Mouse (Mus musculus): Measurements from ENCODE around the gene Klhl29.

Klhl29 gene

DNA sequence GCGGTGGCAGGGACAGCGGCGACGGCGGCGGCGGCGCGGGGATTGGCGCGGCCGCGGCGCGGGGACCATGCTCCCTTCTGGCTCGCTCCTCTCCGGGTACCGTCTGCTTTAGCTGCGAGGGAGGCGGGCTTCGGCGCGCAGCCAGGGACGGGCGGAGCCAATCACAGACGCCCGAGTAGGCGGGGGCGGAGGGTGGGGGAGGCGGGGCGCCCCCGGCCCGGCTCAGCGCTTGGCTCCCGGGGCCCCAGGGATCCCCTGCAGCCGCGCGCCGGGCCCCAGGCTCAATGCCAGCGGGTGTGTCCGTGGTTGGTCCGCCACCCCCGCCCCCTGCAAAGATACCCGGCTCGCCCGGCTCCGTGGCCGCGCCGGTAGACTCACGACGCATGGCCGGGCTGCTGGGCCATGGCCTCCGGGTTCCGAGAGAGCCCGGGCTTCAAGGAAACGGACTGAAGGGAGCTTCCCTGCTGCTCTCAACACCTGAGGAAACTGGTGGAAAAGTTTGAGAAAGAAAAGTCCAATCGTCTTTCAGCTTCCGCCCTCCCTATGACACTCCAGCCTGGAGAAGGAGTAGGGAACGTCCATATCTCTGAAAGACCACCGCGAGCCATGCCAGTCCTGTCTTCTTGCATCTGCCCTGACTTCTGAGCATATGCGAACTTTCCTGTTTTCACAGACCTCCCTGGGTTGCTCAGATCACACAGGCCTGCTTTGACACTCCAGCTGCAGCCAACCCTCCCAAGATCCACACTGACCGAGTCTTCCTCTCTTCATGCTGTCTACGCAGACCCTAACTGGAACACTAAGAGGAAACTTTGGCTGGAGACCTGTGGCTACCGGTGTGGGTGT lies at the start of gene Klhl29:
Gene Klhl29, minus strand, starts transcription at position 67 of the 846 bp plus-strand sequence.
- DNase-seq: peak; percentile 85 to 86

DNA sequence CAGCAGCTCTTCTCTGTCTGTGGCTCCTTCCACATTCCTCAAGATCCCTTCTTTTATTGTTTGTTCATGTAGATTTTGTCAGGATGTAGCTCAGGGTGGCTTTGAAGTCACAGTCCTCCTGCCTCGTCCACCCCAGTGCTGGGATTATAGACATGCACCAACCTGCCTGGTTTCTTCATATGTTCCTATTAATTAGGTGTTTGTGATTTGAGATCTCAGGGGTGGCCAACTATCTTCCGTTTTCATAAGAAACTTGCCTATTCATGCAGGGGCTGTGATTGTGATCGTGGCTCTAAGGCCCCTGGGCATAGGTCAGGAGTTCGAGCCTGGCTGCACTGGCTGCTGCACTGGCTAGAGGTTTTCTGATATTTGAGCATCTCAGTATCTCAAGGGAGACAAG lies 49.8 kb upstream of the Klhl29 start:
- no peak for DNase-seq

DNA sequence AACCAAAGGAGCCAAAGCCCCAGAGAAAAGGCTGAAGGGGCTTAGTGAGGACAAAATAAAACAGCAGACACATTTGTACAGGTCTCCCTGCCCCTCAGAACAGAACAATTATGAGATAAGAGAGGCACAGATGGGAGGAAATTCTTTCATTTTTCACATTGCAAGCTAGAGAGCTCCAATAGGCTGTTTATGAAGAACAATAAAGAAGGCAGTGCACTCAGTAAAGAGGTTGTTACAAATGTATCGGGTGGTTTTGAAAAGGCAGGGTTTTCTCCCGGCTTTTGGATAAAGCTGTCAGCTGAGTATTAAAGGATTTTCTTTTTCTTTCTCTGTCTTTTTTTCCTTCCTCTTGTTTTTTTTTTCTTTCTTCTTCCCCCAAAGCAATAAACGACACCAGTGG lies 40.3 kb upstream of the Klhl29 start:
- no peak for DNase-seq

DNA sequence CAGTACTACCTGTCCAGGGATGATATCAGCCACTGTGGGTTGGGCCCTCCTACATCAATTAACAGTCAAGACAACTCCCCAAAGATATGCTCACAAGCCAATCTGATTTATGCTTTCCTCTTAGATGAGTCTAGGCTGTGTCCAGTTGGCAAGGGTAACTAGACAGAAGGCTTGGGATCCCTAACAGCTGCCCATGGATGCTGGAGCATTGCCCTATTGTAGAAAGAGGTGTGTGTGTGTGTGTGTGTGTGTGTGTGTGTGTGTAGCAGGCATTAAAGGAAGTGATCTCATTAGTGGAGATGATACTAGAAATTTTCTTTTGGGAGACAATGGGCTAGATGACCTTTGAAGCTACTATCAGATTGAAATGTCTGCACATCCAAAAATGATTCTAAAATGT lies 38.5 kb upstream of the Klhl29 start:
- DNase-seq: no peak

DNA sequence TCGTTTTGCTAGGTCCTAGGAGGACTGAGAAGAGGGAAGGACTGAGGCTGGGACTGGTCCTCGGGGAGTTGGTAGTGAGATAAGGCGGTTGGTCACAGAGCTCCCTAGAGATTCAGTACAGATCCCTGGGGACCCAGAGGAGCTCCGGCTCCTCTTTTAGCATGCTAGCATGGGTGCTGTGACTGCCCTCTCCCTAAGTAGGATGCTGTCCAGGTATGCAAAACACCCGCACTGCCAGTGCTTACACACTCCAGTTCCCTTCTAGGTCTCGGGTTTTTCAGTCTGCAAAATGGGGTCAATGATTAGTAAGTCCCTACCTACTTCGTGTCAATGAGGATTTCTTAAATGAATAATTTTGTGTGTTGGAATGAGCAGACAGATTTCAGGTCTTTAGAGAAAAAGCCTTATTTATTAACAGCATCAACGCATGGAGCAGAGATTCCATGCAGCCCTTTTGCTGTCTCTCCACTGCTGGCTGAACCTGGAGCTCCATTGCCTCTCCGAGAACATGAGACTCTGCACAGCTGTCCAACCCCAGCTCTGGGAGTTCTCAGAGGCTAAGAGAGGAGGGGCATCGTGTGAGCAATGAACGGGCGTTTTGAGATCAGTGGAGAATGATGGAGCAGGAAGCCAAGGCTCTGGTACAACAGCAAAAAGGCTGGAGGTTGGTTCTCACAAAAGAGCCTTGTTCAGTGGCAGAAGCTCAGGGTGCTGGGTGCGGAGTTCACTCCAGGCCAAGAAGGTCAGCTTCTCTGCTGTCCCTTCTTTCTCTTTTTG lies 36.5 kb upstream of the Klhl29 start:
- no peak for DNase-seq

DNA sequence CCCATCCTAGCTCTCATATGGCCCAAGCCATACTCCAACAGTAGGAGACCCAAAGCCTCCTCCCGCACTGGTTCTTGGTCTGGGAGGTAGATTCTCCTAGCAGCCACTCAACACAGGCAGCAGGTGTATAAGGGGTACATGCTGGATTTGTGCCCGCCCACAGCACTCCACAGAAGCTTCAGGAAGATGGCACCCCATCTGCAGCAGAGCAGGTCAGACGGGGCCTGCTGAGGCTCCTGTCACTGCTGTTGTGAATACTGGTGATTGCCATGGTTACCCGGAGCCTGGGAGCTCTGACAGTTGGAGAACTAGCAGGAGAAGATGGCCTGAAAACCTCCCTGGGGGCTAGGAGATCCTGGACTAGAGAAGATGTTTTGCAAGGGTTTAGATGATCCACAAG lies 35.9 kb upstream of the Klhl29 start:
- no peak for DNase-seq

DNA sequence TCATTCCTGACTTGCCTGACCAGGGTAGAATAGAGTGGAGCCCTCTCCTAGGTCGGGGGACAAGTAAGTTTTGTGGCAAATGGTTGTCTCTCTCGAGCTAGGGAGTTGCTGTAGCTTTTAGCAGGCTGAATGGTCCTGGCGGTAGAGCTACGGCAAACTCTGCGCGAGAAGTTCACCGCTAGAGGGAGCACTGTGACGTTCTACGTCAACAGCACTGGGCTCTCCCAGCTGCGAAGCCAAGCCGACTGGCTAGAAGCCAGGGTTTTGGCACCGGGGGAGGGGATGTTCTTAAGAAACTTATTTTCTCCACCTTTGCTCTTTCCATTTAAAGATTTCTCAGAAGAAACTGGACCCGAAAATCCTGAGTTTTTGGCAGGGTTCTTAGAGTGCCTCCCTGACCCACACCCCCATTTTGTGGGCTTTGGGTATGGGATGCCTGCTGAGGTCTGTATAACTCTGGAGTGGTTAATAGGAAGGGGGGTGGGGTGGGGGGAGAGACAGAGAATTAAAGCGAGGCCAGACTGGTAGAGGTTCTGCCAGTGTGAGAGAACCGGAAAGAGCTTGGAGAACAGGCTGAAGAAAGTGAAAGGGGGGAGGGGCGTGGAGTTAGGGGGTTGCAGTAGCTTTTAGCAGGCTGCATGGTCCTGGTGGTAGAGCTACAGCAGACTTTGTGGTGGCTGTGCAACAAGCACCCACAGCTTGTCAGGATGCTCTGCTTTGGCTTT lies 35.1 kb upstream of the Klhl29 start:
- peak; percentile 75 to 80 for DNase-seq

DNA sequence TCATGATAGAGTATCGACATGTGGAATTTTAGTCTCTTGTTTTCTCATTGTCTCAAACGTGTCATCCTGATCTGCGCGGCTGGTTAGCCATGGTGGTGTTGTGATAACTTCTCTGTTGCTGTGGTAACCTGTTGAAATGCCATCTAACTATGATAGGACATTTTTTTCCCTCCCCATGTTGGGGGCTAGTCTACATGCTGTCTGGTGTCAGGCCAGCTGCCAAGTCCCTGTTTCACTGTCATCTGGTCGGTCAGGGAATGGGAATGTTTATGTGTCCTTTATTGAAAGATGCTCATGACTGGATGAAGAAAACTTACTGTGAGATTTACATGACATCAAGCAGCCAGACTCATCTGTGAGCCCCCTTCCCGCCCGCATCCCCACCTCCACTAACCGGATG lies 31.7 kb upstream of the Klhl29 start:
- DNase-seq: no peak

DNA sequence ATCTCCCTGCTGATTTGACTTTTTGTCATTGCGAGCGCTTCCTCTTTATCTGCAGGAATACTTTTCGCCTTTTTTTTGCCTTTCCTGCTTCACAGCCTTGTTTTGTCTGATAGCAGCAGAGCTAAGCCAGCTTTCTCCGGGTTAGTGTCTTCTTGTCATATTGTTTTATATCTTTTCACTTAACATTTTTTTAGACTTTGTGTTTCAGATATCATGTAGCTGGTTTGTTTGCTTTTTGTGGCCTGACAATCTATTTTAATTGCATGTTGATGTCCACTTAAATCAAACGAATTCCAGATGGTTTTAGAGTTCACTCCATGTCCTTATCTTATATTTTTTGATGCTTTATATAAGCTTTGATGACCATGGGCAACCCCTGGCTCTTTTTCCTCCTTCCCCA lies 21.9 kb upstream of the Klhl29 start:
- DNase-seq: no peak

DNA sequence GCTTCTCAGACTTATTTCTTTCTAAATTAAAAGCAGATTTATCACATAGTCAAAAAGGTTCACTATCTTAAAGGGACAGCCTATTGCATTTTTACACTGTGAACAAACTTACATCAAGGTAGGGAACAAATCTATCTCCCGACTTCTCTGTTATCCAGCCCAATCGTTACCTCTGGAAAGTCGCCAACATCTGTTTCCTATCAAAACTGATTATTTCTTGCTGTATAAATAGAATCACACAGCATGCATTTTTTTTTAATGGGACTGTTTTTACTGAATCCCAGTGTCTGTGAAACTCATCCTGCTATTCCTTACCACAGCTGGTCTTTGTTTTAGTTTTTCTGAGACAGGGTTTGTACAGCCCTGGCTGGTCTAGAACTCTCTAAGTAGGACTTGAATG lies 19.7 kb upstream of the Klhl29 start:
- no peak for DNase-seq

DNA sequence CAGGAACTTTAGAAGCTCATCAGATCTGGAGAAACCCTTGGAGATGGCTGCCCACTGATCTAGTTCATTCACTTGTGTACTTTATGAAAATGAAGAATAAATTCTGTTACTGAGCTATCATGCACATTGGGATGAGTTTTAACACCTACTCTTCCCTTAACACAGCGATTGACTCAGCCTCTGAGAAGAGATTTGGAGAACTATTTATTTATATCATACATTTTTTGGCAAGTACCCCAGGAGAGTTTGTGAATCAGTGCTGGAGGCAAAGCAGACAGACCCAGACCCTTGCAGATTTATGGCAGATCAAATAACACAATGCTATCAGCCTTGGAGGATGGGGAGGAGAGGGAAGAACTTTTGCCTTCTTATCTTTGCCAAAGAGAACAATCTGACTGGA lies 11.6 kb upstream of the Klhl29 start:
- no peak for DNase-seq

DNA sequence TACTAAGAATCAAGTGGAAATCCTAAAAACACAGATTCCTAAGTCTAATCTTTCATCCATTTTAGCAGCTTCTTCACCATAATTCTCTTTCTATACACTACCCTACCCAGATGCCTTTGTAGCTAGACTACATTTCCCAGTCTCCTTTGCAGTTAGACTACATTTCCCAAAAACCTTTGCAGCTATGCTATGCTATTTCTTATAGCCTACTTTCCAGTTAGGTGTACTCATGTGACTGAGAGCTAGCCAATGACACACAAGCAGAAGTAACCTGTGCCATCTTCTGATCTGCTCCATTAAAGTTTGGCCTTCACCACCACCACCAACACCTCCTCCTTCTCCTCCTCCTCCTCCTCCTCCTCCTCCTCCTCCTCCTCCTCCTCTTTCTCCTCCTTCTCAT lies 11.2 kb upstream of the Klhl29 start:
- DNase-seq: no peak

DNA sequence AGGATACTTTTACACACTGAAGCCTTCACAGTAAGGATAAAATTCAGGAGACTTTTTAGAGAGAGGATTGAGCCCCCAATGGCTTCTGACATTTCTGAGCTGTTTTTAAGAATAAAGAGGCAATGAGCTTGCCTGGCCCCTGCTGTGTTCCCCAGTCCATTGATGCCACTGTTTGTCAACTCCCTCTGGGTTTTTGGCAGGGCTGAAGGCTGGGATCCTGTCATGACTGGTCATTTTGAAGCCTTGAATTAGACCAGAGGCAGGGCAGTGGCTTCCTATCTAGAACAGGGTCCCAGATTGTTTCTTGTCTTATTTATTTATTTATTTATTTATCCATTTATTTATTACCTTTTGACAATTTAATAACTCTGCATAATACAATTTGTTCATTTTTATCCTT lies 6.2 kb upstream of the Klhl29 start:
- no peak for DNase-seq

DNA sequence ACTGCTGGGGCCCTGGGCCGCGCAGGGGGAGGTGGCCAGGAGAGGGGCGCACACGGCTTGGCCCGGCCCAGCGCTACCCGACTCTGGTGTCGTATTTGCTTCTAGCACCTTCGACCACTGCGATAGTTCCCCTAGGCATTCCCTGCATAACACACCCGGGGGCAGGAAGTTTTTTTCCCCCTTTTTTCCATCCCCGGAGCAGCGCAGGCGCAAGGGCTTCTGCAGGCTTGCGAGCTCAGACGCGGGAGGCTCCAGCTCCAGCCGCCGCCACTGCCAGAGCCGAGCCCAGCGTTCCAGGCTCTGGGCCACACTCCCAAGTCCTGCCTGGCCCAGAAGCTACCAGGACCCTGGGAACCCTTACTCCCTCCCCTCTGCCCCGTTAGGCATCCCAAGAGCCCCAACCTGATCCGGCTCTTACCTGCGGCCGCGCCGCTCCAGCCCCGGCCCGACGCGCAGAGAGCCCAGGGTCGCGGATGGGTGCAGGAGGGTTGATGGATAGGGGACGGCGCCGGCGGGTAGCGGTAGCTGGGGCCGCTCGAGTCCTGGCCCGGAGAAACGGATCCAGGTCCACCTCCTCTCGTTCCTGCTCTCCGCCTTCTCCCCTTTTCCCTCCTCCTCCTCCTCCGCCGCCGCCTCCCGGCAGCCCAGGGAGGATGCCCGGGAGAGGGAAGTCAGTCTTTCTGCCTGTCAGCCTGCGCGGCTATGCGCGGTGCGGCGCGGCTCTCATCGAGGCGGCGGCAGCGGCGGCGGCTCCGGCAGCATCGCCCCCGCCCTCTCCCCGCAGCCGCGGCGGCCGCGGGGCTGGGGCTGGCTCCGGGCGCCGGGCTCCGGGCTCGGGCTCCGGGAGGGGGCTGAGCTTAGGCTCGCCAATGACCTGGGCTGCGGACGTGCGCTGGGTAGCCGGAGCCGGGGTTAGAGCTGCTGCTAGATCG lies 532 bp downstream of the Klhl29 start:
- DNase-seq: peak; percentile 12 to 17

DNA sequence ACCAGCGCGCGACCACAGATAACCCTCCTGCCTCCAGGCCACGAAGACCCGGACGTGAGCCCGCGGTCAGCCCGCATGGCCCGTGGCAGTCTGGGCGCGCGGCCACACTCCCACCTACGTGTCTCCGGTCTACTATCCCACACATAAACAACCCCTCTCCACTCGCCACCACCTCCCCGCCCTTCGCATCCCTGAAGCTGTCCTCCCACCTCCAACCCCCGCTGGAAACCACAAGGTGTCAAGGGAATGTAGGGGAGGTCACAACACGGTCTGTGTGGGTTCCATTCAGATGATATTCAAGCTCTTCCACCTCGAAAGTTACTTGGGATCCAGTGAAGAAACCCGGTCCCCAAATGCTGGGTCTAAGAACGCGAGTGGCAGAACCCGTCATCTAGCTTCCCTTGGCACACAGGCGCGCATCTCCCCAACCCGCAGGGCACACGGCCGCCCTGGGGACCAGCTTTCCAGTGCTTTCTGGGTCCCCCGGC lies 1.2 kb downstream of the Klhl29 start:
- peak; percentile 7 to 10 for DNase-seq

DNA sequence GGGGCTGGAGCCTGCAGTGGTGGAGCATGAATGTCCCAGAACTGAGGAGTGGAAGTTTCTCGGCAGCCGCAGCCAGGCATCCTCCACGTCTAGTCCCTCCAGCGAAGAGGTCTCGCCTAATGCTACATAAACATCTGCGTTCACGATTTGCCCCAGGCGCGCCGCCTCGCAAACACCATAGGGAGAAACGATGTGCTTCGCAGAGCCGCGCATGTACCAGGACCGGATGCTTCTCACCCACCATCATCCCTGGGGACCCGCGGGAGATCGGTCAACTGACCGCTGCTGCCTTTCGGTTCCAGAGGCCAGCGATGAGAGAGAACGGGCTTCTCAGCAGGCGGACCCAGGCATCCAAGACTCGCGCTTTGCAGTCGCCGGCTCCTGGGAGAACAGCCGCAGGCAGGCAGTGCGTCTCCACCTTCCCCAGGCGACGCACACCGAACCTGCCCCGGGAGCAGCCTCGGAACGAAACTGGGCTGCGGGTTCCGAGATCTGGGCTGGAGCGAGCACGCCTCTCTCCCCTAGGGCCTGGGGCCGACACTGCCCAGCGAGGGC lies 1.8 kb downstream of the Klhl29 start:
- no peak for DNase-seq

DNA sequence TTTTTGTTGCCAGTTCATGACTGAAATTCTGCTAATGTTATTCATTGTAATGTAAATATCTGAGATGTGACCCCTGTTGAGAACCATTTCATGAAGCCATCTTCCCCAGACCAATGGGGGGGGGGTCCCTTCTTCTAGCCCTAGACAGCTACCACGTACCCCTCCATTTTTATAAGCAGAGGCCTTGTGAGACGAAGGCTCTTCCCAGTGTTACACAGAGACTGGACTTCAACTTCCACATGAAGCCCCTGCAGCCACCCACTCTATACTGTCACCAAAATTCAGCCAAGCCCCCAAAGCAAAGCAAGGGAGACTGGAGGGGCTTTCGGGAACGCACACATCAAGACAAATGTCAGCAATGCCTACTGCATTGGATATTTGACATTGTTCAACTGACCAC lies 6.1 kb downstream of the Klhl29 start:
- DNase-seq: no peak

DNA sequence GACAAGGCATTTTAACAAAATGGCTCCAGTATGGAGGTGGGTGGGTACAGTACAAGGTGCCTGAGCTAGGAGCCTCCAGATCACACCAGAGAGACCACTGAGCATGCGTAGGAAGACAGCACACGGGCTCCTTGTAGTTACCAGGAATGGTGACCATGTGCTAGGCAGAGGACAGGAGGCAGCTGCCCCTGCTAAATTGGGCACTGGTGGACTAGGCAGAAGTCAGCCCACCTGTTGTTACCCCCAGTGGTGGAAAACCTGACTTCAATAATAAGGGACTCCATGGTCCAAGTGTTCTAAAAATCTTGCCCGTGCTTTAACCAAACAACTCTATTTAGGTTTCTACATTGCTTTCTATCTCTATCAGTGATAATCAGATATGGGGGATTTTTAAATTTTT lies 10.6 kb downstream of the Klhl29 start:
- DNase-seq: no peak

DNA sequence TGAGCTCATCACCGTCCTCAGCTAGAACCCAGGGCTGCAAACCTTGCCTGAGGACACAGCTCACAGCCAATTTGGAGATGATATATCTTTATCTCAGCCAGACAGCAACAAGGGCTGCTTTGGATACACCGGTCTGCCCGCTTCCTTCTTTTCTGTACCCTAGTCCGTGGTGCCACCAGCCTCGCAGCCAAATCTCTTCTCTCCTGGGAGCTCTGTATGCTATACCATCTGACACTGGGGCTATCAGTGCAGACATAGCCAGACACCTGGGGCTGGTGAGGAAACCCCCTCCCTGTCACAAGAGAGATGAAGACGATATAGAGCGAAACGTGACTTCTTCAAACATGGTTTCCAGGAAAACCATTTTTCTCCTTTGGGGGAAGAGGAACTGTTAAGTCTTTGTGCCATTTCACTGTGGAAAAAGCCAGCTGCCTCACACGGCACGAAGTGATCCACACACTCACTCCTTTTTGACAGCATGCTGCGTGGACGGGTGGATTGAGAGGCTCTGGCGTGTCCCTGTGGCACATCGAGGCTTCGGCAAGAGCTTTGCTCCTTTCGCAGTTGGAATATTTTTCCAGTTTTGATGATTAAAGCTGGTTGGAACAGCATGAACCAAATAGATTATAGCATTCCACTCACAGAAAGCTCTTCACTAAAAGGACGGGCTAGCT lies 11.4 kb downstream of the Klhl29 start:
- no peak for DNase-seq

DNA sequence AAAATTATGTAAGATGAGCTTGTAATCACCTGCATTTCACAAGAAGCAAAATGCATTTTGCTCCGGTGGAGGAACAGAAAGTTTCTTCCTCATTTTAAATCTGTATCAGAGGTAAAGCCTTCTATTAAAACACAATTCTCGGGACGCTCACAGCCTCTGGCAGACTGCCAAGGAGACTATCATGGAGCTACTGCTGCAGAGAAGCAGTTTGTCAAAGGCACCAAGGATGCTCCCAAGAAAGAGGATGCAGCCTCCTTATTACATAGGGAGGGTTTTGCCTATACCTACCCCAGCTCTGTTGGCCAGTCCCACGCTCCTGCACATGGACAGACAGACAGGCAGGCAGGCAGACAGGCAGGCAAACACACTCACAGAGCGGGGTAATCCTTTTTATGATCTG lies 16.4 kb downstream of the Klhl29 start:
- DNase-seq: no peak

DNA sequence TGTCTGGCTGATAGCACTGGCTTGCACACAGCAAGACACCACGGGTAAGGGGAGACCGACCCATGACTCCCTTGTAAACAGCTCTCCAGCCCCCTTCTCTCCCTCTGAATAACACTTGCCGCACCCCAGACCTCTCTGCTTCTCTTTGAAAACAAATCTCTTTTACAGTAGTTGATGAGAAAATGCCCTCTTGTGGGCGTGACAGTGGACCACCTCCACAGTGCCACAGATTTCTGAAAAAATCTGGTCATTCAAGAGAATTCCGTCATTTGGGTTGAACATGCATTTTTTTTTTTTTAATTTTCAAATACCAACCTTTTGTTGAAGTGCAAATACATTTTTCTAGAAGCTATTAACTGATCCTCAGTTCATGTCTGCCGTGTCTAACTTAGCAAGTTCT lies 17.0 kb downstream of the Klhl29 start:
- DNase-seq: no peak

Measured in lung, adult 18-20 months (tissue).